ENCODE assay signal across 7 mouse cellular contexts in the genomic region with DNA sequence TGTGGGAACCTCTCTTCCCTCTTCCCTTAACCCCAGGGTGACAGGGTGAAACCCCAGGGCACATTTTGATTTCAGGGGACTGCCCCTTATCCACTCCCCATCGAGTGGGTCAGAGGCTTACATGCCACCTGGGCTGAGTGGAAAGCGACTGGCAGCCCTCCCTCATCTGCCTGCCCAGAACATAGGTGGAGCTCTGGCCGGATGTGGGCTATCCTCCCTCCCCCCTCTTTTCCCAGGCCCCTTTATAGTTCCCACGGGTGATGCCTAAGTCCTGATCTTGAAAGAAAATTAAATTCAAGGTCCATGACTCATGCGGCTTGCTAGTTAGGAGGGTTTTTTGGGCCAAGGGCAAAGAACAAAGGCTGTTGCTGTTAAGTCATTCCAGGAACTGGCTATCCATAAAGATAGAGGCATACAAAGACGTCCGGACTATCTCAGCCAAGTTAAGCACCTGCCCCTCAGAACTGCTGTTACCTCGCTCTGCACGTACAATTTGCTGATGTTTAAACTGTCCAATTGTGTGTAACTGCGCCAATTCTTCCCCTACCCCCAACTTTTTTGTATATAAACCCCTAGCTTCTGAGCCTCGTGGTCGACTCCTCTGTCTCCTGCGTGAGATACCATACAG.
DNase-seq lines count a peak whose midpoint lies in the region; ATAC-seq lines count a peak whose summit lies in the region.
"Not testable (repeated sequence)": the region's sequence is repeated elsewhere in the genome, so short reads cannot be mapped to it uniquely, and the experiment has no call there.

No protein-coding gene starts in this region.

- peak; percentile 38 to 39 for DNase-seq in adrenal gland, adult 18-20 months (ENCODE audit: low spot score in 2 of 2)
- DNase-seq in kidney, adult 9 months, result peak; percentile 7
- peak; percentile 61 for DNase-seq in ovary, adult 18-20 months (ENCODE audit: low spot score)
- DNase-seq in testis, postnatal 10 days (ENCODE audit: low spot score), result peak; percentile 55

- H3K9me3 ChIP-seq in heart, embryonic 16.5 days (replicated peaks; ENCODE audit: control insufficient read depth, low read length); lung, embryonic 15.5 days: not testable (repeated sequence)

- 55% methylated on average over 13 of the region's 13 CpGs for WGBS in heart, embryonic 16.5 days
- WGBS in lung, embryonic 15.5 days, result 58% methylated on average over 13 of the region's 13 CpGs

- not testable (repeated sequence) for H3K27ac ChIP-seq in heart, embryonic 16.5 days (ENCODE audit: low read length)
- H3K27ac ChIP-seq in lung, embryonic 15.5 days, result peak overlapping the region; percentile 81

- not testable (repeated sequence) for H3K9ac ChIP-seq in heart, embryonic 16.5 days (ENCODE audit: low read length); lung, embryonic 15.5 days

- H3K4me1 ChIP-seq in heart, embryonic 16.5 days (ENCODE audit: control insufficient read depth, insufficient read depth, low read length); lung, embryonic 15.5 days: not testable (repeated sequence)

- peak; percentile 85 for ATAC-seq in CD4-positive, CD25-positive, alpha-beta regulatory T cell, adult 4 months
- ATAC-seq in heart, embryonic 16.5 days (replicated peaks; ENCODE audit: extremely low read depth, insufficient read depth, low FRiP score), result 0 out of 2 replicates have a peak, but pooled peaks have one; percentile 18
- ATAC-seq in lung, embryonic 15.5 days (ENCODE audit: borderline replicate concordance, extremely low read depth, low FRiP score, low TSS enrichment), result peak; percentile 59; the same call in 1 of the 2 replicates

- not testable (repeated sequence) for H3K4me2 ChIP-seq in heart, embryonic 16.5 days (ENCODE audit: low read depth, low read length)
- H3K4me2 ChIP-seq in lung, embryonic 15.5 days, result peak overlapping the region; percentile 36

- H3K4me3 ChIP-seq in heart, embryonic 16.5 days (ENCODE audit: low read length); lung, embryonic 15.5 days: not testable (repeated sequence)

- H3K27me3 ChIP-seq in heart, embryonic 16.5 days (ENCODE audit: control insufficient read depth, insufficient read depth, low read length); lung, embryonic 15.5 days: not testable (repeated sequence)

- H3K36me3 ChIP-seq in heart, embryonic 16.5 days (ENCODE audit: control insufficient read depth, insufficient read depth); lung, embryonic 15.5 days: not testable (repeated sequence)

Comparison
In these comparisons a context has a peak if more than half of its experiments do, and no peak if none do; other contexts are left out.
1. ATAC-seq: peak in every context shown above with its lines; median percentile 85 in CD4-positive, CD25-positive, alpha-beta regulatory T cell, adult 4 months; 59 in lung, embryonic 15.5 days; 18 in heart, embryonic 16.5 days.
2. DNase-seq: peak in every context shown above with its lines; median percentile 61 in ovary, adult 18-20 months; 55 in testis, postnatal 10 days; 38 in adrenal gland, adult 18-20 months; 7 in kidney, adult 9 months.